Mouse (Mus musculus): ENCODE data around the gene Crtc2.

Gene Crtc2

GRCm38 (mm10) chr3:90293352-90294063 is 39.5 kb downstream of the Crtc2 start:
- DNase-seq (ENCODE audit: low read depth, low spot score), result no peak
- Histone ChIP-seq H3K36me3 (ENCODE audit: control insufficient read depth, insufficient read depth, low read length, poor library complexity, severe bottlenecking) (no peaks in the 10 kb centered on the region), H3K27me3 (ENCODE audit: control insufficient read depth, insufficient read depth, low read length, poor library complexity, severe bottlenecking) (no peaks in the 10 kb centered on the region)

GRCm38 (mm10) chr3:90294064-90294440 is 40.1 kb downstream of the Crtc2 start:
- H3K27me3 ChIP-seq (ENCODE audit: control insufficient read depth, insufficient read depth, low read length, poor library complexity, severe bottlenecking), result no peaks in the 10 kb centered on the region
- no peak for DNase-seq (ENCODE audit: low read depth, low spot score)

DNA sequence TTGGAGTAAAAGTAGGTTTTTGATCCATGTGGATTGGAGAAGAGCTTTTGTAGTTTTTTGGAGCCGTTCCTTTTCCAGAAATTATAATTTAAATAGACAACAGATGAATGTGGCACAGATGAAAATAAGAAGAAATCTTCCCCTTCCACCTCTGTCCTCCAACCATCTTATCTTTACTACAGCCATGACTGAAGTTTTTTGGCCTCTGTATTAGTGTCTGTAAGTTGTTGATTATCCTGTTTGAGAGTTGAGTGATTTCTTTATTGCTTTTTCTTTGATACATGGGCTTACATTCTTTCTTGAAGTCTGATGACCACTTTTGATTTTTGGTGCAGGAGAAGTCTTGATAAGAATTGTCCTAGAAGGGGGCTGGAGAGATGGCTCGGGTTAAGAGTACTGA is 40.7 kb downstream of the Crtc2 start:
- Histone ChIP-seq H3K36me3 (ENCODE audit: control insufficient read depth, insufficient read depth, low read length, poor library complexity, severe bottlenecking) (no peaks in the 10 kb centered on the region), H3K27me3 (ENCODE audit: control insufficient read depth, insufficient read depth, low read length, poor library complexity, severe bottlenecking) (no peaks in the 10 kb centered on the region)
- no peak for DNase-seq (ENCODE audit: low read depth, low spot score)

More at GRCm38 (mm10) chr3:90294064-90294440, 40.1 kb downstream of the Crtc2 start:
- no peaks in the 10 kb centered on the region for H3K36me3 ChIP-seq (ENCODE audit: control insufficient read depth, insufficient read depth, low read length, poor library complexity, severe bottlenecking)

DNA sequence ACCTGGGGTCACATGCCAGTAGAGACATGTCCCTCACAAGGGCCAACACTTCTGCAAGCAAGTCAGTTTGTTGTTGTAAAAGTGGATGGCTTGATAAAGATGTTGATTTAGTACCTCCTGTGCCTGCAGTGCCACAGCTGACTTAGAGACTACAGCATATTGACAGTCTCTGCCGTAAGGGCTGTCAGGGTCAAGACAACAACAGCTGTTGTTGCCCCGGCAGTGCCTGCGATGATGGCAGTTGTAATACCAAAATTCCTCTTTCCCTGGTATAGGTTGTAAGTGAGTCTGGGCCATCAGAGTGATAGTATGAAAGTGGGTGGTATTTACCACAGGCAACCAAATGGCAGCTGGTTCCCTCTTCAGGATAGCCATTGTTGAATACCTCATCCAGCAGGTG is 51.8 kb downstream of the Crtc2 start:
- Histone ChIP-seq H3K27me3 (ENCODE audit: control insufficient read depth, insufficient read depth, low read length, poor library complexity, severe bottlenecking) (no peaks in the 10 kb centered on the region), H3K36me3 (ENCODE audit: control insufficient read depth, insufficient read depth, low read length, poor library complexity, severe bottlenecking) (no peaks in the 10 kb centered on the region)
- DNase-seq (ENCODE audit: low read depth, low spot score), result no peak

GRCm38 (mm10) chr3:90309589-90309988 is 55.6 kb downstream of the Crtc2 start:
- Histone ChIP-seq H3K27me3 (ENCODE audit: control insufficient read depth, insufficient read depth, low read length, poor library complexity, severe bottlenecking) (no peaks in the 10 kb centered on the region), H3K36me3 (ENCODE audit: control insufficient read depth, insufficient read depth, low read length, poor library complexity, severe bottlenecking) (no peaks in the 10 kb centered on the region)
- DNase-seq (ENCODE audit: low read depth, low spot score), result no peak

DNA sequence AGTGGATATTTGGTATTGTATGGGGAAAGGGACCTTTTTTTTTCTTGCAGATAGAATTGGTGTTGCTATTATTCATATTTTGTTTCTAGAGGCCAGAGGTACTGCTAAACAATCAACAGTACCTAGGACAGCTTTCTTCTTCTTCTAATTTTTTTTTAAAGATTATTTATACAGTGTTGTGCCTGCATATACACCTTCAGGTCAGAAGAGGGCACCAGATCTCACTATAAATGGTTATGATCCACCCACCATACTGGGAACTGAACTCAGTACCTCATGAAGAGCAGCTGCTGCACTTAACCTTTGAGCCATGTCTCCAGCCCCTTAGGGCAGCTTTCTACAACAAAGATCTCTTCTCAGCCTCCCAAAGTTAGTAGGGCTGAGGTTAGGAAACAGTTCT is 59.4 kb downstream of the Crtc2 start:
- DNase-seq (ENCODE audit: low read depth, low spot score), result peak; percentile 73
- H3K36me3 ChIP-seq (ENCODE audit: control insufficient read depth, insufficient read depth, low read length, poor library complexity, severe bottlenecking), result no peaks in the 10 kb centered on the region
- H3K27me3 ChIP-seq (ENCODE audit: control insufficient read depth, insufficient read depth, low read length, poor library complexity, severe bottlenecking), result no peaks in the 10 kb centered on the region

Data from splenic B cell, adult 2 months (primary cell).